Mouse (Mus musculus) heart, adult 2 months (tissue): ENCODE measurements at regions not wholly inside any gene's neighbourhood (a gene's known extent, or its start where the extent isn't known, plus 50 kb on each side); places are given as distances from the start of the nearest gene placed in this dataset.

Experiments used
- CTCF ChIP-seq: fragments of 200-600 bp; IDR thresholded peaks from 2 replicates; pipeline ENCODE4 v1.8.1; 2022; ENCODE audit warnings: antibody characterized with exemption, mild to moderate bottlenecking, moderate library complexity
- EP300 ChIP-seq: fragments of 200-500 bp; IDR thresholded peaks from 2 replicates; pipeline ENCODE4 v1.6.1; 2011; ENCODE audit warnings: low read depth, low read length, control low read depth; ENCODE audit not compliant: insufficient read depth
- POLR2A ChIP-seq: fragments of 200-500 bp; IDR thresholded peaks from 2 replicates; pipeline ENCODE4 v1.6.1; 2011; ENCODE audit warnings: mild to moderate bottlenecking, low read depth, low read length, control low read depth; ENCODE audit not compliant: insufficient read depth

DNA sequence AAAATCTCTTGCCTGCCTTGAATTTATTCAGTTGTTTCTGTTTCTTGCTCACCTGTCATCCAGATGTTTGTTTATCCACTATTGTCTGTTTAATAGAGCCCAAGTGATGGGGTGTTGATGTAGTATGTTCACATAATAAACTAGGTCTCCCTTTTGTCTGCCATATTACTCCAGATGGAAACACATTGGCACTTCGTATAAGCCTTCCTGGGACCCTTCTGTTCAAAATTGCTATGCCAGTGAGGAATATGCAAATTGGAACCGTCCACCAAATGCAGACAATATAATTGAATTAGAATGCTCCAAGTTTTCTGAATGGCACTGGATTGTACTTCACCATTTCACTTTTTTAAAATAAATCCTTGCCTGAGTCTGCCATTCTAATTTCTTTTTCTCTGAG lies 383.5 kb downstream of the Rps29 start:
- no peak for TF ChIP-seq EP300
- TF ChIP-seq POLR2A = no peak
- no peak for TF ChIP-seq CTCF
